Mouse (Mus musculus): ENCODE data around the gene Kcnc4. TPM values are rescaled to one million over a fixed set of nuclear protein-coding genes. Genes with fewer than 3 reads are reported as not detected.

Gene Kcnc4
- total RNA-seq, 2 experiments from 2014 or later = 33.1 to 35.8 TPM

DNA sequence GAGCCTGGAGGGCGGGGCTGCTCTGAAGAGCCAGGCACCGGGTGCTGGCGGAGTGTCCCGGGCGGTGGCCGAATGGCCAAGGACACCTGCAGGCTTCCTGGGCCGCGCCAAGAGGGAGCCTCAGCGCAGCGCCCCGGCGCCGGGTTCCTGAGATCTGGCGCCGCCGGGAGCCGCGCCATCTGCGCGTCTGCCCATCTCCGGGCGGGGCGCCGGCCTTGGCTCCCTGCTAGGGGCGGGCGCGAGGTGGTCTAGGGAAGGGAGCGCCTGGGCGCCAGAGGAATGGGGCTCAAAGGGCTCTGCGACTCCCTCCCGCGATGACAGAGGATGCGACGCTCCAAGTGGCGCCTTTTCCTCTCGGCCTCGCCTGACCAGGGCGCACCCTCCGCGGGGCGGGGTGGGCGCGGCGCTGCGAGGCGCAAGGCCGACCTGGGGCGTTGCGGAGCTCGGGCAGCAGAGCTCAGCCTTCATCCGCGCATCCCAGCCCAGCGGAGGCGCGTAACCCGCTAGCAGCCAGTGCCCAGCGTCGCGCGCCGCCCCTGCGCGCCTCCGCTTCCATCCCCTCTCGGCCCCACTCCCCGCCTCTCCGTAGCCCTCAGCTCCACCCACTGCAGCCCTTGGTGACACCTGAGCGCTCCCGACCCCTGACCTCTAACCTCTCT is 550 bp upstream of the Kcnc4 start:
- no peak for DNase-seq (ENCODE audit: low spot score in 2 of 2)

- no peak for DNase-seq (ENCODE audit: low spot score in 2 of 2)
Measured at GRCm38 (mm10) chr3:107458528-107459195, 690 bp downstream of the Kcnc4 start.

GRCm38 (mm10) chr3:107458104-107458503 is 1.2 kb downstream of the Kcnc4 start:
- no peak for DNase-seq (ENCODE audit: low spot score in 2 of 2)

DNA sequence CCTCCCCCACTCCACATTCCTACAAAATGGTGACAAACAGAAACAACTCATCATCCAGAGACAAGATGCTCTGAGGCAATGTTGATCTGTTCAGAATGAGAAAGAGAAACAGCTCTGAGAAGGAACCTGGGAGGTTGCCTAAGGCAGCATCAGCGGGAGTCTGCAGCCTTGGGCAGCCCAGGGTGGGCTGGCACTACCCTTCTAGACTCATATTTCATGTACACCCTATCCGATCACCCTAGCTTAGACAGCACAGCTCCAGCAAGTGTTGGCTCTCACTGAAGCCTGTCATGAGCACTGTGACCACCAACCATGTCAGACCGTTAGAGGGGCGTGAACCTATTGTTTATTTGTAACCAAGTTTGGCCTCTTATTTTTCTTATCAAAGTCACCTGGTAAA is 5.1 kb downstream of the Kcnc4 start:
- no peak for DNase-seq (ENCODE audit: low spot score in 2 of 2)

- no peak for DNase-seq (ENCODE audit: low spot score in 2 of 2)
Measured at GRCm38 (mm10) chr3:107446822-107447221, 12.5 kb downstream of the Kcnc4 start.

DNA sequence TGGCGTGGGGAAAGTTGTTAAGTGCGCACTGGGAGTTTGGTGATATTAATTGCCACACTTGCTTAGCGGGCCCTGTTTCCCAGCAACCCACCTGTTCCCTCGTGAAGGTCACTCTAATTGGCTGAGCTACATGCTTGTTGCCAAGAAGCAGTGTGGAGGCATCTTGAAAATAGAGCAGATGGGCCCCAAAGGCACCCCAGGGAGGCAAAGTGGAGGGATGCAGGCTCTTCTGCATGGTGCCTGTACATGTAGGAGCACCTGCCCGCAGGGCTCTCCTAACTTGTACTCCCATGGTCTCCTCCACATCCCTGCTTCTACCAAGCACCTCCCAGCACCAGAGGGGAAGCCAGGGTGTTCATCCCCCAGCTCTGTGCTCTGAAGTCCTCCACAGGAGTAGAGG is 15.5 kb downstream of the Kcnc4 start:
- no peak for DNase-seq (ENCODE audit: low spot score in 2 of 2)

DNA sequence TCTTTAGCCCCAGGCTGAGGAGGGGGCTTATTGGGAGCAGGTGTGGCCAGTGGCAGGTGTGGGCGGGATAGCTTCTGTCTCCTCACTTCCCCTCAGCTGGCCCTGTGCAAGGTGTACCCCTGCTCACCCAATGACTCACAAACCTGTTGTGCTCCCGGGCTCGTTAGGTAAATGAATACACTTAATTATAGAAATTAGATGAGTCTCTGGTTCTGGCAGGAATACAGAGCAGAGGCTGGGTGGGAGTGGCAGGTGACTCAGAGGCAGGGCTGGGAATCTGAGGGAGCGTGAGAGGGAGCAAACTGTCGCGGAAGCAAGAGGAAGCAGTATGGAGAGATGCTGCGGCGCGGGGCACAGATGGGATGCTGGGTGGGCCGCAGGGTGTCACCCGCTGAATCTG is 17.2 kb downstream of the Kcnc4 start:
- DNase-seq (ENCODE audit: low spot score in 2 of 2) = peak in 1 of 2 experiments; percentile 65

DNA sequence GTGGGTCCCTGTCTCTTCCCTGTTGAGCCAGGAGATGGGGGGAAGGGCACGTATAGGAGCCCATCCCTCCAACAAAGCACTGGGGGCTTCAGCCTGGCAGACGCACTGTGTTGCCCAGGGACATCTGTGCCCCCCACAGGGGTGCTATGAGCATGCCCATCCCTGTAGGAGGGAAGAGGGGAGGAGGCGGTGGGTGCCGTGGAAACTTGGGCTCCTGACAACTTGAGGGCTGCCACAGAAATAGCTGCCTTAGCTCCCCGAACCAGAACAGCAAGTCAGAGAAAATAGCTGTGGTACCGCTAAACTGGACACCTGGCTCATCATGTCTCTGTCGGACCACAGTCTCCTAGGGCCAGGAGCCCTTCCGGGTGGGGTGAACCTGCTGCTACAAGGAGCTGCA is 18.0 kb downstream of the Kcnc4 start:
- DNase-seq (ENCODE audit: low spot score in 2 of 2) = no peak

DNA sequence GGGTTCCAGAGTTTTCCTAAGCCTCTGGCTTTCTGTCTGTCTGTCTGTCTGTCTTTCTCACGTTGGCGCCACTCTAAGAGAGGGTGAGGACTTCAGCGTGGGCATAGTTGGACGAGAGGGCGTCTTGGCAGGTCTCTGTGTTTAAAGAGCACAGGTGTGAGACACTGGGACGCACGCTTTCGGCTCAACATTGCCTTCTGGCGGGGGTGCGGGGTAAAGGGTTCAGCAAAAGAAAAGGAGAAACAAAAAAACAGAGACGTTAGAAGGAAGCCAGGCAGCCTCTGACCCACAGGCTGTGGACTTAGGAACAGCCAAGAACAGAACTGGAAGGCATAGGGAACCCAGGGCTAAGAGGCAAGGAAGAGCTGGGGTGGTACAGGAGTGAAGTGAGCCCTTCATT is 20.1 kb downstream of the Kcnc4 start:
- no peak for DNase-seq (ENCODE audit: low spot score in 2 of 2)

DNA sequence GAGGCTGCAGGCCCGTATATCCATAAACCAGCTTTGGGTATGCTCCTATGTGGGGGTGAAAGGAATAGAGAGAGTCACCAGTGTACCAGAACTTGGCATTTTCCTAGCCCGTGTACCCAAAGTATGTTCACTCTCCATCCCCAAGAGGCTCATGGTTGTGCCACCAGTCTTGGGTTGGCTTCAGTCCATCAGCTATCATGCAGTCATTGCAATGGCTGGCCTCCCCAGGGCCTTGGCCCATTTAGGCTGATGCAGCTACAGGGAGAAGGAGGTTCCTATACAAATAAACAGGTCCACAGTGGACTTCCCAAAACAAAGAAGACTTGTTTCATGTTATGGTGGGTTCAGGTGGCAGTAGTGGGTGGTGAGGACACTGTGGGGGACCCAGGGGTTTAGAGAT is 21.7 kb downstream of the Kcnc4 start:
- DNase-seq (ENCODE audit: low spot score in 2 of 2) = no peak

DNA sequence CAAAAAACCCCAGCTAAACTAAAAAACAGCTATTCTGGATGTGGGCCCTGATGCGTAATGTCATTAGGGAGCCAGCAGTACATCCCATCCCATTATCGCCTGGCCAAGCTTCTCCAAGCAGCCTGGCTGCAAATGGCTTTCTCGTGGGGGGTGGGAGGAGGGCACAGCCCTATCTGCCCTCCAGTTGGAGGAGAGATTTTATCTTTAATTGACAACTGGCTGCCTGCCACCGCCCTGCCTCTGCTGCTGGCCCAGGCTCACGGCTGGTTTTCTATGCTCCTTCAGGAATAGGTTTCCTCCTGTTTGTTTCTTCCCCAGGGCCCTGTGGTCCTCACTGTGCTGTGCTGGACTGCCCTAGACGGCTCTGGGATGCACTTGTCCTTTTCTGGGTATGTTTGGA is 22.9 kb downstream of the Kcnc4 start:
- DNase-seq (ENCODE audit: low spot score in 2 of 2) = no peak

DNA sequence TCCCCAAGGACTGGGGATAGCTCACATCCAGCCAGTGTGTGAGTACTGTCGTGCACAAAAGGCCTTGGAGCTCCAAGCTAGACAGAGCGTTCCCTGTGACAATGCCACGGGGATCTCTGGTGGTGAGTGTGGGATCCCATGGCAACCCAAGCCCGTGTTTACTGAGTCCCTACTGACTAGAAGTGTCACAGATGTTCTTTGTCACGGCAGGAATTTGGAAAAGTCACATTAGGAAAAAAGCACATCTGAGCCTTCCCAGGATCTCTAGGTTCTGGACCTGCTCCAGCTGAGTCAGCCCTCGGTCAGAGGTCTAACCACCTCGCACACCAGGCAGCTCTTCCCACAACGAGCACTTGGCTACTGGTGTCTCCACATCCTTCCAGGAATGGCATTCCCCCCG is 25.7 kb downstream of the Kcnc4 start:
- DNase-seq (ENCODE audit: low spot score in 2 of 2) = no peak

- peak; percentile 36 to 57 for DNase-seq (ENCODE audit: low spot score in 2 of 2)
Measured at GRCm38 (mm10) chr3:107431268-107431667, 28.1 kb downstream of the Kcnc4 start.

- peak in 1 of 2 experiments; percentile 60 for DNase-seq (ENCODE audit: low spot score in 2 of 2)
Measured at GRCm38 (mm10) chr3:107424258-107425041, 34.9 kb downstream of the Kcnc4 start.

GRCm38 (mm10) chr3:107420156-107420555 is 39.2 kb downstream of the Kcnc4 start:
- no peak for DNase-seq (ENCODE audit: low spot score in 2 of 2)

- DNase-seq (ENCODE audit: low spot score in 2 of 2) = no peak
Measured at GRCm38 (mm10) chr3:107417287-107417644, 42.1 kb downstream of the Kcnc4 start.

GRCm38 (mm10) chr3:107416541-107417286 is 42.6 kb downstream of the Kcnc4 start:
- no peak for DNase-seq (ENCODE audit: low spot score in 2 of 2)

GRCm38 (mm10) chr3:107413093-107413492 is 46.3 kb downstream of the Kcnc4 start:
- no peak for DNase-seq (ENCODE audit: low spot score in 2 of 2)

GRCm38 (mm10) chr3:107412509-107412908 is 46.8 kb downstream of the Kcnc4 start:
- no peak for DNase-seq (ENCODE audit: low spot score in 2 of 2)

GRCm38 (mm10) chr3:107411669-107412068 is 47.7 kb downstream of the Kcnc4 start:
- peak in 1 of 2 experiments; percentile 61 for DNase-seq (ENCODE audit: low spot score in 2 of 2)

DNA sequence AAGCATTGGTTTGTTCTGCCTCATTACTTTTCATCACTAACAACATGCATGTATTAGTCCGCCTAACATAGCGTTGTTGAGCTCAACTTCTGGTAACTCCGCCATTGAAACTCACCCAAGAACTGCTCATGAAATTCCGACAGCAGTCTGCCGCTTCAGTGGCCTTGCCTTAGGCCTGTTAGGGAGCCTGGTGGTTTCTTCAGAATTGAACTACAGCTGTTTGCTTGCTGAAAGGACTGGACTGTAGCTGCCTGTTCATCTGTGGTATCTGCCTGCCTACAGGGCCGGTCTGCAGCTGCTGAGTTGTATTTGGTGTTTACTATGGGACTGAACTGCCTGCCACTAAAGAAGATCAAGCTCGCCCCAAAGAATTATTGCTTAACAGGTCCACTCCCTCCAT is 58.0 kb downstream of the Kcnc4 start:
- DNase-seq (ENCODE audit: low spot score in 2 of 2) = no peak
